Mouse (Mus musculus): Measurements from ENCODE around the gene Rnf223.
"Not testable (repeated sequence)": the region's sequence is repeated elsewhere in the genome, so short reads cannot be mapped to it uniquely, and the experiment has no call there.

Gene Rnf223

GRCm38 (mm10) chr4:156130940-156131339, 627 bp downstream of the Rnf223 start:
- DNase-seq, result no peak

GRCm38 (mm10) chr4:156133334-156133733, 3.0 kb downstream of the Rnf223 start:
- DNase-seq, result no peak

GRCm38 (mm10) chr4:156133943-156134605, 3.8 kb downstream of the Rnf223 start:
- DNase-seq, result no peak

GRCm38 (mm10) chr4:156135112-156135511, 4.8 kb downstream of the Rnf223 start:
- no peak for DNase-seq

GRCm38 (mm10) chr4:156135801-156136200, 5.5 kb downstream of the Rnf223 start:
- DNase-seq, result no peak

- DNase-seq, result no peak
Observed at GRCm38 (mm10) chr4:156136285-156137100, 6.2 kb downstream of the Rnf223 start.

- not testable (repeated sequence) for DNase-seq
Observed at GRCm38 (mm10) chr4:156150887-156151286, 20.6 kb downstream of the Rnf223 start.

- DNase-seq, result no peak
Observed at GRCm38 (mm10) chr4:156154771-156155170, 24.5 kb downstream of the Rnf223 start.

GRCm38 (mm10) chr4:156166477-156166876, 36.2 kb downstream of the Rnf223 start:
- DNase-seq, result no peak

GRCm38 (mm10) chr4:156168611-156169010, 38.3 kb downstream of the Rnf223 start:
- no peak for DNase-seq

- no peak for DNase-seq
Observed at GRCm38 (mm10) chr4:156169129-156169528, 38.8 kb downstream of the Rnf223 start.

GRCm38 (mm10) chr4:156171828-156172227, 41.5 kb downstream of the Rnf223 start:
- DNase-seq, result no peak

GRCm38 (mm10) chr4:156177630-156178029, 47.3 kb downstream of the Rnf223 start:
- no peak for DNase-seq
